Mouse (Mus musculus) myocyte (in vitro differentiated cells): ENCODE measurements around the gene Ppp1r26.

Experiments
- CEBPB ChIP-seq: IDR thresholded peaks from 2 replicates; pipeline ENCODE4 v1.6.1; 2011; ENCODE audit warnings: mild to moderate bottlenecking, moderate library complexity; ENCODE audit not compliant: poor library complexity, insufficient read depth, severe bottlenecking
- MAX ChIP-seq: IDR thresholded peaks from one replicate; pipeline ENCODE4 v1.6.1; 2011; ENCODE audit warnings: low read depth, mild to moderate bottlenecking, control low read depth
- POLR2A ChIP-seq: IDR thresholded peaks from one replicate; pipeline ENCODE4 v1.6.1; 2011; ENCODE audit warnings: low read depth, mild to moderate bottlenecking, control low read depth, moderate library complexity; ENCODE audit not compliant: insufficient read length
- POLR2AphosphoS2 ChIP-seq: IDR thresholded peaks from one replicate; pipeline ENCODE4 v1.6.1; 2011; ENCODE audit warnings: low read depth, control low read depth; ENCODE audit not compliant: insufficient read length
- USF1 ChIP-seq: IDR thresholded peaks from one replicate; pipeline ENCODE4 v1.6.1; 2011; ENCODE audit warnings: low read depth, mild to moderate bottlenecking, control low read depth, moderate library complexity

GRCm38 (mm10) chr2:28419898-28420297, 26.7 kb upstream of the Ppp1r26 start:
- no peak for TF ChIP-seq POLR2AphosphoS2
- TF ChIP-seq CEBPB: no peak
- TF ChIP-seq POLR2A: no peak
- no peak for TF ChIP-seq MAX
- TF ChIP-seq USF1: no peak
